Mouse (Mus musculus): ENCODE measurements around the gene Slamf9. TPM values are rescaled to one million over a fixed set of nuclear protein-coding genes. Genes with fewer than 3 reads are reported as not detected.

Gene Slamf9
- polyA plus RNA-seq, 1 experiment from 2014 or later = 1.5 TPM

- H3K4me1 ChIP-seq (ENCODE audit: insufficient read depth) = peaks cover 35% of the 10 kb centered on the region
- no peaks in the 10 kb centered on the region for H3K9me3 ChIP-seq (ENCODE audit: low read length)
- ATAC-seq (peak; percentile 69), DNase-seq (no peak)
- peak overlapping the region; percentile 90 for H3K27ac ChIP-seq (ENCODE audit: low read depth)
- peak overlapping the region; percentile 13; the same call in 1 of the 2 replicates for H3K4me3 ChIP-seq (ENCODE audit: low read depth, low read length)
- no peak for TF ChIP-seq CTCF (IDR thresholded peaks at IDR 0.05; ENCODE audit: low read depth)
- TF ChIP-seq EP300 (IDR thresholded peaks at IDR 0.05; ENCODE audit: low read depth) = peak; percentile 70; the same call in 1 of the 2 replicates
- H3K9ac ChIP-seq (replicated peaks) = no peak overlapping the region
- peaks cover 26% of the 10 kb centered on the region for H3K36me3 ChIP-seq (replicated peaks; ENCODE audit: insufficient read depth, low read length)
- 39% methylated on average over 8 of the region's 8 CpGs for WGBS (ENCODE audit: insufficient replicate concordance)
- no peaks in the 10 kb centered on the region for H3K27me3 ChIP-seq (ENCODE audit: insufficient read depth, low read length)
- peak overlapping the region; percentile 36 for H3K4me2 ChIP-seq (ENCODE audit: low read depth, low read length)
These were observed 34.8 kb downstream of the Slamf9 start for GRCm38 (mm10) chr1:172509983-172510382.

- Histone ChIP-seq H3K27ac (ENCODE audit: low read depth) (peak overlapping the region; percentile 90), H3K4me1 (ENCODE audit: insufficient read depth) (peaks cover 40% of the 10 kb centered on the region), H3K9ac (replicated peaks) (no peak overlapping the region), H3K27me3 (ENCODE audit: insufficient read depth, low read length) (no peaks in the 10 kb centered on the region), H3K4me3 (ENCODE audit: low read depth, low read length) (peak overlapping the region; percentile 13; the same call in 1 of the 2 replicates), H3K4me2 (ENCODE audit: low read depth, low read length) (peak overlapping the region; percentile 36), H3K9me3 (ENCODE audit: low read length) (no peaks in the 10 kb centered on the region), H3K36me3 (replicated peaks; ENCODE audit: insufficient read depth, low read length) (peaks cover 22% of the 10 kb centered on the region)
- ATAC-seq = peak; percentile 86
- peak; percentile 78 for DNase-seq
- TF ChIP-seq EP300 (IDR thresholded peaks at IDR 0.05; ENCODE audit: low read depth) = 0 out of 2 replicates have a peak, but pooled peaks have one; percentile 30
- no peak for TF ChIP-seq CTCF (IDR thresholded peaks at IDR 0.05; ENCODE audit: low read depth)
- WGBS (ENCODE audit: insufficient replicate concordance) = 41% methylated on average over 13 of the region's 13 CpGs
These were observed 35.3 kb downstream of the Slamf9 start for GRCm38 (mm10) chr1:172510421-172510972.

- Histone ChIP-seq H3K4me3 (ENCODE audit: low read depth, low read length) (peak overlapping the region; percentile 13; the same call in 1 of the 2 replicates), H3K4me2 (ENCODE audit: low read depth, low read length) (peak overlapping the region; percentile 57), H3K36me3 (replicated peaks; ENCODE audit: insufficient read depth, low read length) (peaks cover 1% of the 10 kb centered on the region; the same call in 1 of the 2 replicates), H3K4me1 (ENCODE audit: insufficient read depth) (peaks cover 38% of the 10 kb centered on the region), H3K9ac (replicated peaks) (0 out of 2 replicates have a peak overlapping the region, but pooled peaks have one; percentile 0), H3K27me3 (ENCODE audit: insufficient read depth, low read length) (no peaks in the 10 kb centered on the region), H3K9me3 (ENCODE audit: low read length) (peaks cover 7% of the 10 kb centered on the region; the same call in 1 of the 2 replicates), H3K27ac (ENCODE audit: low read depth) (peak overlapping the region; percentile 77)
- peak; percentile 76 for DNase-seq
- TF ChIP-seq CTCF (IDR thresholded peaks at IDR 0.05; ENCODE audit: low read depth) (peak; percentile 60), EP300 (IDR thresholded peaks at IDR 0.05; ENCODE audit: low read depth) (peak; percentile 41; the same call in 1 of the 2 replicates)
- 11% methylated on average over 13 of the region's 13 CpGs for WGBS (ENCODE audit: insufficient replicate concordance)
- ATAC-seq = peak; percentile 6; the same call in 1 of the 2 replicates
These were observed 37.8 kb downstream of the Slamf9 start for GRCm38 (mm10) chr1:172512962-172513361.

DNA sequence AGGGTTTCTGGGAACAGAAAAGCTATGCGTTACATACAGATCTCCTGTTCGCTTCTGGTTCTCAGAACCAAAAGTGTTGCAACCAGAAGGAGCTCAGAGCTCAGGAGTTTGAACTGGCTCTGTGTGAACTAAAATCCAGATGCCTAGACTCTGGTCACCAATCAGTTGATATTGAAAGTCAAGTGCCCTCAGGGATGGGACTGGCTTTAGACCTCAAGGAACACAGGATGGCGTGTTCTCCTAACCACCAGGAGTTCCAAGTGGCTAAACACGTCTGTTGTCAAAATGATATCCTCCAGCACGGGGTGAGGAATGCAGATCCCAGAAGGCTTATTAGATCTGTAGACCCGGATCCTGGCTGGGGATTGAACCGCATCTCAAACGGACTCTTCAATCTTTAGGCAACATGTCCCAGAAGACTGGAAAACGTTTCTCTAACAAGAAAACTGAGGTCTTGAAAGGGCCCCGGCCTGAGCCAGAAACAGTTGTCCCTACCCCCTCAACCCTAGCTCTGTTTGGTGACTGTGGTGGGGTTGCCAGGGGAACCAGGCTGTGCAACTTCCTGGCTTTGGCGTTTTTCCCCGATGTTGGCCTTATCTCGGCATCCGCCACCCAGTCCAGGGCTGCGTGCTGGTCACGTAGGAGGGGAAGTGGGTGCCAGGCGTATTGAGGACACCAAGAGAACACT is 38.5 kb downstream of the Slamf9 start:
- H3K4me1 ChIP-seq (ENCODE audit: insufficient read depth) = peaks cover 35% of the 10 kb centered on the region
- H3K27me3 ChIP-seq (ENCODE audit: insufficient read depth, low read length) = no peaks in the 10 kb centered on the region
- H3K27ac ChIP-seq (ENCODE audit: low read depth) = peak overlapping the region; percentile 77
- DNase-seq (peak; percentile 75), ATAC-seq (peak; percentile 11)
- H3K9me3 ChIP-seq (ENCODE audit: low read length) = peaks cover 8% of the 10 kb centered on the region; the same call in 1 of the 2 replicates
- H3K36me3 ChIP-seq (replicated peaks; ENCODE audit: insufficient read depth, low read length) = no peaks in the 10 kb centered on the region
- H3K4me2 ChIP-seq (ENCODE audit: low read depth, low read length) = peak overlapping the region; percentile 57
- TF ChIP-seq CTCF (IDR thresholded peaks at IDR 0.05; ENCODE audit: low read depth) (no peak), EP300 (IDR thresholded peaks at IDR 0.05; ENCODE audit: low read depth) (no peak; the same call in 1 of the 2 replicates)
- WGBS (ENCODE audit: insufficient replicate concordance) = 18% methylated on average over 17 of the region's 17 CpGs
- peak overlapping the region; percentile 13 for H3K4me3 ChIP-seq (ENCODE audit: low read depth, low read length)
- peak overlapping the region; percentile 36; the same call in 1 of the 2 replicates for H3K9ac ChIP-seq (replicated peaks)

DNA sequence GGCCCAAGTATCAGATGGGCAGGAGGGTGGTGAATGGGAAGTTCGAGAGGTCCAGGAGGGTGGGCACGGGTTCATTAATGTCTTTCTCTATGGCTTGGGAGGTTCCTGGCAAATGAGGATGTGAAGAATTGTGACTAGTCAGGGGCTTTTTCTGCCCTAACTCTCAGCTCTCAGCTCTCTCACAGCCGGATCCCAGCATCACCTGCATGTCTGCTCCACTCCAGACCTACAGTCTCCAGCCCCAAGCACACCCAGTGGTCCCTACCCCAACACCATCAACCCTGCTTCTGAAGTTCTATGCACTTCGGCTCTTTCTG is 39.0 kb downstream of the Slamf9 start:
- TF ChIP-seq CTCF (IDR thresholded peaks at IDR 0.05; ENCODE audit: low read depth) (no peak), EP300 (IDR thresholded peaks at IDR 0.05; ENCODE audit: low read depth) (no peak)
- Histone ChIP-seq H3K4me3 (ENCODE audit: low read depth, low read length) (0 out of 2 replicates have a peak overlapping the region, but pooled peaks have one; percentile 13), H3K9ac (replicated peaks) (0 out of 2 replicates have a peak overlapping the region, but pooled peaks have one; percentile 36), H3K27ac (ENCODE audit: low read depth) (peak overlapping the region; percentile 77), H3K36me3 (replicated peaks; ENCODE audit: insufficient read depth, low read length) (no peaks in the 10 kb centered on the region), H3K4me2 (ENCODE audit: low read depth, low read length) (peak overlapping the region; percentile 57), H3K27me3 (ENCODE audit: insufficient read depth, low read length) (no peaks in the 10 kb centered on the region), H3K9me3 (ENCODE audit: low read length) (peaks cover 8% of the 10 kb centered on the region; the same call in 1 of the 2 replicates), H3K4me1 (ENCODE audit: insufficient read depth) (peaks cover 33% of the 10 kb centered on the region)
- 29% methylated on average over 4 of the region's 4 CpGs for WGBS (ENCODE audit: insufficient replicate concordance)
- ATAC-seq (no peak), DNase-seq (no peak)

Data from liver, postnatal 0 days (tissue).